Mouse (Mus musculus) bone marrow, adult 2 months (tissue): ENCODE results near the gene Scube3. TPM values are rescaled to one million over a fixed set of nuclear protein-coding genes. Genes with fewer than 3 reads are reported as not detected.

Experiments
- H3K27ac ChIP-seq: fragments of 200-500 bp; 2 replicates; pipeline ENCODE4 v1.5.1; 2012; ENCODE audit warnings: low read depth, mild to moderate bottlenecking, control low read depth, inconsistent platforms, low read length; ENCODE audit not compliant: control insufficient read depth, poor library complexity, insufficient read depth
- H3K4me1 ChIP-seq: fragments of 200-500 bp; 2 replicates; pipeline ENCODE4 v1.6.1; 2011; ENCODE audit warnings: low read length; ENCODE audit not compliant: control insufficient read depth, insufficient read depth
- H3K4me3 ChIP-seq: fragments of 200-500 bp; replicated peaks from 2 replicates; pipeline ENCODE3; 2011; ENCODE audit warnings: mild to moderate bottlenecking, low read depth, low read length, control low read depth; ENCODE audit not compliant: control insufficient read depth
- CTCF ChIP-seq: fragments of 200-500 bp; IDR thresholded peaks from 2 replicates; pipeline ENCODE4 v1.5.1; 2011; ENCODE audit warnings: low read length, control low read depth; ENCODE audit not compliant: control insufficient read depth, insufficient read depth
- POLR2A ChIP-seq: fragments of 200-500 bp; IDR thresholded peaks from 2 replicates; pipeline ENCODE4 v1.6.1; 2011; ENCODE audit warnings: low read depth, mild to moderate bottlenecking, control low read depth, low read length, borderline replicate concordance; ENCODE audit not compliant: control insufficient read depth
- WGBS: fragments of 180-500 bp; shearing (Covaris S2); methylation state at CpG from one replicate; pipeline ENCODE4 v1.1.7; 2018; 5-methylcytosine and 5-hydroxymethylcytosine counted together
- polyA plus RNA-seq: library from polyadenylated mRNA; stranded (reverse); fragments of >200 nt; gene quantifications from 2 replicates; pipeline ENCODE4 v1.2.4, GENCODE M21; 2011; ENCODE audit warnings: low replicate concordance; ENCODE audit not compliant: missing spikeins, insufficient read depth, insufficient read length

The Scube3 gene
- polyA plus RNA-seq, 1 experiment = 0.57 TPM

DNA sequence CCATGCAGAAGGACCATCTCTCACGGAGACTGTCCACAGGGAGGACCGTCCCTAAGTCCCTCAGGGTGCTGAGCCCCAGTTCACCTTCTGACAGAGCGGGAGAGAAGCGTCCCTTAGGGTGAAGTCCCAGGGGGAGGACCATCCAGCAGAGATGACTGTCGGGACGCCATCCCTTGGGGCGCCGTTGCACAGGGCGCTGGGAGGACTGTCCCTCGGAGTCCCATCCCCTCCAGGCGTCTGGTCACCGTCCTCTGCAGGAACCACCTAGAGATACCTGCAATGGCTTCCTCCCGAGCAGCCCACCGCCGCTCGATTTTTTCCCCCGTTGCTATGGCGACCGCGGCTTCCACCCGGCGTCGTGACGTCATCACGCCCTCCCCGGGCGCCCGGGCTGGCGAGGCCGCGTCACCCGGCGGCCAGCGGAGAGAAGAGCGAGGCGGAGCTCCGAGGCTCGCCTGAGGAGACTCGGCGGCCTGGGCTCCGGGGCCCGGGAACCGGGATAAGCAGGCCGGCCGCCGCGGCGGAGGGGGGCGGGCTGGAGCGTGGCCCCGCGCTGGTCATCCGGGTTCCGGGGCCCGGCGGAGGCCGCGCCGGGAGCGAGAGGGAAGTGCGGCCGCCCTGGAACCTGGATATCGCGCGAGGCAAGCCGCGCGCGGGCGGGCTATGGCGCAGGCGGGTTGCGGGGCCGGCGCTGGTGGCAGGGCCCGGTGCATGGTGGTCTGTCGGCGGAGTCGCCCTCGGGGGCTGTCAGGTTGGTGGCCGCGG lies 35.0 kb downstream of the Scube3 start, which contains the start of gene Zfp523:
TSS of gene Zfp523 (plus strand) at position 355 of the 765 bp plus-strand sequence.
- under 1% methylated on average over 82 of the region's 82 CpGs for WGBS
- TF ChIP-seq CTCF (no peak), POLR2A (no peak)
- Histone ChIP-seq H3K4me3 (peak within 1 kb of the TSS; percentile 78), H3K4me1 (peaks cover 3% of the 10 kb centered on the region; the same call in 1 of the 2 replicates), H3K27ac (peak within 1 kb of the TSS; percentile 84)

DNA sequence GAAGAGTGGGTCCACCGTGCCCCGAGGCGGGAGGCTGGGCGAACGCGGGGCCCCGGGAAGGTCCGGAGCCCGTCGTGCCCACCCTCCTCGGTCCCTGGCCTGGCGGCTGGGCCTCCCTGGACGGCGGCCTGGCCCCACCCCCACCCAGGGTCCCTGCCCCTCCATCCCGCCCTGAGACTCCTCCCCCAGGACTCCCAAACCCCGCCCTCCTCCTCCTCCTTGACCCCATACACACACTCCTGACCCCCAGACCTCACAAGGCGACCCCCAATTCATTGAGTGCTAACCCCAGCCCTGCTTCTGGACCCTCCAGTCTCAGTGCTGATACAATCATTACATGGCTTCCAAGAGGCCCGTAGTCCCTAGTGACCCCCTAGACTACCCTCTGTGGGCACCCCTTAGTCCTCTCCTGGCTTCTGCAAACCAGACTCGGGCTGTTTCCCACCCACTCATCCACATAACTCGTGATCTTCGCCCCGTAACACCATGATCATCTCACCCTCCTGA lies 35.7 kb downstream of the Scube3 start:
- Histone ChIP-seq H3K27ac (peak overlapping the region; percentile 84), H3K4me3 (peak overlapping the region; percentile 78), H3K4me1 (peaks cover 3% of the 10 kb centered on the region; the same call in 1 of the 2 replicates)
- 6% methylated on average over 22 of the region's 22 CpGs for WGBS
- TF ChIP-seq CTCF = no peak
- TF ChIP-seq POLR2A = no peak

DNA sequence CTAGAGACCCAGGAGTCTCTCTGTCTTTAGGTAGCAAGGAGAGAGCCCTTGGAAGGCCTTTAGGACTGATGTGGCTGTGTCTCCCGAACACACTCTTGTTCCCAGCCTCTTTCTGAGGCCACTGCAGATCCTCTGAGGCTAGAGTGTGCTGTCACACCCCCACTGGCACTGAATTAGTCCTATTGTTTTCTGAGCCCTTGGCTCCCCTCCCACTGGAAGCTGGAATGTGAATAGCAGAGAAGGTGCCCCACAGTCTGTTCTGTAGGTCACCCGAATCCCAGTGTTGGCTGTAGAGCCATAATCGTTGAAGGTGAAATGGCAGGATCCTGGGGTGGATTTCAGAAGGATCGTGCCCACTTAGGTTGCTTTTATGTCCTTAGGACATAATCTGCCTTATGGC lies 38.4 kb downstream of the Scube3 start:
- no peak for TF ChIP-seq CTCF
- TF ChIP-seq POLR2A = no peak
- 63% methylated on average over 4 of the region's 4 CpGs for WGBS
- Histone ChIP-seq H3K27ac (peak overlapping the region; percentile 54), H3K4me1 (peaks cover 6% of the 10 kb centered on the region), H3K4me3 (no peak overlapping the region)

DNA sequence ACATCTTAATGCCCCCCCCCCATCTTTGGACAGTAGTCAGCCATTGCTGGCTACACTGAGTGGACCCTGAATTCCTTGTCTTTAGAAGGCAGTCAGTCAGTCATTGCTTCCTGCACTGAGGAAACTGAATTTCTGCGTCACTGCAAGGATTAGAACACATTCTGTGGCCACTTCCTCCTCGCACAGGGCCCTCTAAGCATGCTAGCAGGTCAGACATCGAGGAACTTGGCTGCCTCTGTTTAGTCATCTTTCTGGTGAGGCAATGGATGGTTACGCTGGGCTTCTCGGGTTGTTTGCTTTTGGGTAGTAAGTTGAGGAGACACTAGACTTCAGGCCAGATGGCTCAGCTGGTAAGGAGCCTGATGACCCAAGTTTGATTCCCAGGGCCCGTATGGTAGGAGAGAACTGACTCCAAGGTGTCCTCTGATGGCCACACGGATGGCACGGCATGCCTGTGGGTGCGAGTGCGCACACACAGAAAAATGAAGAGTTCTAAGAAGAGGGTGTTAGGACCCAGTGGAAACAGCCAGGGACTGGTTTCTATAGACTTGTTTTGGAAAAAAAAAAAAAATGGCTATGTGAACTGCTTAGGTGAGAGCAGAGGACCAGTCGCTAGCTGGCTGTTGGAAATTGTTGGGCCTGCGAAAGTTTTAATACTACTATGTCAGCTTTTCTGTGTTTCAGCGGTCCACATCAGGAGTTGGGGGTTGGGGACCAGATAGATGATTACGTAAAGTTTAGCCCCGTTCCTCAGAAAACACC lies 39.0 kb downstream of the Scube3 start:
- no peak overlapping the region for H3K4me3 ChIP-seq
- TF ChIP-seq CTCF (no peak), POLR2A (no peak)
- H3K27ac ChIP-seq = peak overlapping the region; percentile 54
- H3K4me1 ChIP-seq = peaks cover 7% of the 10 kb centered on the region
- 59% methylated on average over 15 of the region's 15 CpGs for WGBS

DNA sequence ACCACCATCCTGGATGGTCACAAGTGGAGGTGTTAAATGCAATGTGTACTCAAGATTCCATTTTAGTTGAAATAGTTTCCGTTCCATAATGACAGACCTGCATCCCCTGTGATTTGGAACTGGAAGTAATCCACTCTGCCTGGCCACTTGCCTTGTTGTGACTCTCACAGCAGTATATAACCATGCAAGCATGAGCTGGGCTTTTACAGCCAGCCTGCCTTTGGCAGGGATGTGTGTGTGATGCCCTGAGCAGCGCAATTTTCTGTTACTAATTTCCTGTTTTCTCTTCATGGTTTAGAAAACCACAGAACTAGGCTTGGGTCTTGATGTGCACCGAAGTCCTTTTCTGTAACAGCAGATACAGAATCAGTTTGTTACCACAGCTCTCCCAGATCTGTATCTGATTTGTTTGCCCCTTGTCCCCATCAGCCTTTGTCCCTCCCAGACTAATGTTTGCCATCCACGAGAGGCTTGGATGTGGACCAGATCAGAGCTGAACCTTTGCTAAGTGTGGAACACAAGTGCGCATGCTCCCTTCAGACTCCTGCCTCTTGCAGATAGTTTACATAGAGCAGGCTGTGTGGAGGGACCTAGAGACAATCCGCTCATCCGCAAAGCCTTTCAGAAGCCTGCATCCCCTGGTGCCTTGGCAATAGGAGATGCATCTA lies 43.2 kb downstream of the Scube3 start:
- Histone ChIP-seq H3K27ac (no peak overlapping the region), H3K4me3 (no peak overlapping the region), H3K4me1 (peaks cover 4% of the 10 kb centered on the region)

DNA sequence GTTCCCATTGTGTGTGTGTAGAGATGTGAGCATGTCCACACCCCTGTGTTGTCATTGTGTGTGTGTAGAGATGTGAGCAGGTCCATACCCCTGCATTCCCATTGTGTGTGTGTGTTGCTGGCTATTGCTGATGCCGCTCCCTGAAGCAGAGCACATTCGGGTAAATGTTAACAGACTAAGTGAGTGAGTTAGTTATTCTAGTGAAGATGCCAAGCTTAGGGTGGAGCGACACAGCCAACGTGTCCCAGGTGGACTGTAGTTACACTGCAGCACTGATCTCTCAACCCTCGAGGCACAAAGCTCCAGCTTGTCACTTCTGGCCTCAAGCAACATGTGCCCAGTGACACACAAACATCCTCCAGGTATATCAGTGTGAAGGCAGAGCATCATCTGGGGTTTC lies 46.4 kb downstream of the Scube3 start:
- 79% methylated on average over 5 of the region's 5 CpGs for WGBS
- H3K4me1 ChIP-seq = peaks cover 4% of the 10 kb centered on the region
- TF ChIP-seq POLR2A = no peak
- no peak for TF ChIP-seq CTCF
- no peak overlapping the region for H3K27ac ChIP-seq
- no peak overlapping the region for H3K4me3 ChIP-seq

More for the DNA sequence above, 43.2 kb downstream of the Scube3 start:
- TF ChIP-seq CTCF (no peak), POLR2A (no peak)
- WGBS = 44% methylated on average over 7 of the region's 7 CpGs

DNA sequence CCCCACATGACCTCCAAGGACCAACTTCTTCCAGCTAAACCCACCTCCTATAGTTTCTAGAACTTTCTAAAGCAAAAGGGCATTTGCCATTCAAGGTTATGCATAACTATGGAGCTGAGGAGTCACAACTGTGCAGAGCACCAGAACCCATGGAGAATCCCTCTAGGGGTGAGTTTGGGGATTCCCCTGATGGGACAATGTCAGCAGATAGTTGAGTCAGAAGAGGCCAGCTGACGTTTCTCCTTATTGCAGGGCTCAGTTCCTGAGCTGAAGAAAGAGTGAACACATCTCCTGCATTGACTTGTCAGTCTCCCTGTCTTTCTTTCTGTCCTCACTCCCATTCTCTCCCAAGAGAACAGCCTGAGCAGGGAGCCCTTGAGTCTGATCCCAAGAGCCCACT lies 50.8 kb downstream of the Scube3 start:
- Histone ChIP-seq H3K4me1 (peaks cover 6% of the 10 kb centered on the region; the same call in 1 of the 2 replicates), H3K27ac (0 out of 2 replicates have a peak overlapping the region, but pooled peaks have one; percentile 50), H3K4me3 (no peak overlapping the region)
- no peak for TF ChIP-seq CTCF
- no peak for TF ChIP-seq POLR2A
- WGBS = 30% methylated on average over 1 of the region's 1 CpGs

DNA sequence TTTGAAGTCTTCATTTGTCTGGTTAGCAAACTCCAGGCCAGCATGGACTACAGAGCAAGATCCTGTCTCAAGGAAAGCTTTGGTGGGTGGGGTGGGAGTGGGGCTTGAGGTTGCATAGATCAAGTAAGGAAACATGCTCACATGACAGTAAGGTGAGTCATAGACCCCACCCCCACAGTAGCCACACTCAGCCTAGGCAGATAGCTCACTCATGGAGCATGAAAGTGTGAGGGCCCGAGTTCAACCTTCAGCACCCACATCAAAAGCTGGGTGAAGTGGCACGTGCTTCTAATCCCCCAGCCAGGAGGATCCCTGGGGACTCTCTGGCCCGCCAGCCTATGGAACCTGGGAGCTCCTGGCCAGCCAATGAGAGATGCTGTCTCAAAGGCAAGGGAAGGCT lies 51.6 kb downstream of the Scube3 start:
- no peak overlapping the region for H3K4me3 ChIP-seq
- TF ChIP-seq CTCF (no peak), POLR2A (no peak)
- WGBS = 75% methylated on average over 3 of the region's 3 CpGs
- H3K4me1 ChIP-seq = peaks cover 6% of the 10 kb centered on the region; the same call in 1 of the 2 replicates
- no peak overlapping the region for H3K27ac ChIP-seq

DNA sequence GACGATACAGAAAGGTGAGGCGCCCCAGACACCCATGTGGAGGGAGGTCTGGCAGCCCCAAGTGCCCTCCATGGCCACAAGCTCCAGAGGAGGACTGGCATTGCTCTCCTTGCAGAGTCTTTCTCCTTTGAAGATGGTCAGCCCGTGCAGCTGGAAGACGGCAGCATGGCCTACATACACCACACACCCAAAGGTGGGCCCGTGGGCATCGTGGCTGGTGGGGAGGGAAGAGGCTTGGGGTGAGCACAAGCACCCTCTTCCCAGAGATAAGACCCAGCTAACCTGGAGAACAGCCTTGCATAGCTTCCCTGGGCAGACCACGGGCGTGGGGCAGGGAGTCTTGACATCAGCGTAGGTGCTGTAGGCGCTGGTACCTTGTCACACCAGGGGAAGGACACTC lies 53.1 kb downstream of the Scube3 start:
- Histone ChIP-seq H3K4me3 (no peak overlapping the region), H3K27ac (no peak overlapping the region), H3K4me1 (peaks cover 6% of the 10 kb centered on the region; the same call in 1 of the 2 replicates)
- no peak for TF ChIP-seq POLR2A
- TF ChIP-seq CTCF = no peak
- WGBS = 85% methylated on average over 10 of the region's 10 CpGs
